Mouse (Mus musculus) CH12.LX (cell line): Measurements from ENCODE around the gene BC017158. TPM values are rescaled to one million over a fixed set of nuclear protein-coding genes. Genes with fewer than 3 reads are reported as not detected.

Experiments used
- DNase-seq: peaks from one replicate; pipeline ENCODE4 v3.0.0-alpha.2; 2013; ENCODE audit errors: extremely low read depth
- H3K27ac ChIP-seq: 2 replicates; pipeline ENCODE4 v1.5.1; 2012; ENCODE audit warnings: low read depth, mild to moderate bottlenecking, control low read depth, moderate library complexity; ENCODE audit not compliant: insufficient read depth
- H3K27me3 ChIP-seq: replicated peaks from 2 replicates; pipeline ENCODE3; 2012; ENCODE audit warnings: inconsistent platforms
- H3K36me3 ChIP-seq, 2 experiments: replicated peaks in 1 of 2; 2 replicates each; pipeline versions ENCODE3 to v1.6.1; 2012; ENCODE audit warnings: inconsistent platforms in 1 of 2, low read length in 1 of 2, mild to moderate bottlenecking in 1 of 2, mixed read lengths in 1 of 2, moderate library complexity in 1 of 2; ENCODE audit not compliant: control insufficient read depth in 1 of 2, insufficient read depth in 1 of 2
- H3K4me1 ChIP-seq, 2 experiments: 2 replicates each; pipeline ENCODE4 v1.6.1; 2012; ENCODE audit warnings: inconsistent platforms in 1 of 2, moderate library complexity in 1 of 2; ENCODE audit not compliant: insufficient read depth in 2 of 2, control insufficient read depth in 1 of 2
- H3K4me2 ChIP-seq: 2 replicates; pipeline ENCODE4 v1.6.1; 2012; ENCODE audit warnings: low read depth, mild to moderate bottlenecking, control low read depth; ENCODE audit not compliant: poor library complexity, insufficient read depth, severe bottlenecking
- H3K4me3 ChIP-seq, 3 experiments: fragments of 150-350 bp in 1 of 3; sonication (generic) in 1 of 3; replicated peaks in 1 of 3; 2 replicates each; pipeline versions ENCODE3 to v1.5.1; 2011 to 2012; ENCODE audit warnings: low read depth in 2 of 3, low read length in 2 of 3, mild to moderate bottlenecking in 2 of 3, moderate library complexity in 2 of 3, control low read depth in 1 of 3, improper control_type of control experiment in 1 of 3, inconsistent platforms in 1 of 3, mixed read lengths in 1 of 3; ENCODE audit not compliant: poor library complexity in 1 of 3
- H3K79me2 ChIP-seq: replicated peaks from 2 replicates; pipeline ENCODE4 v1.6.1; 2012; ENCODE audit warnings: mild to moderate bottlenecking, moderate library complexity; ENCODE audit not compliant: control insufficient read depth, poor library complexity, insufficient read depth, severe bottlenecking; ENCODE audit errors: extremely low read depth
- H3K9ac ChIP-seq: 2 replicates; pipeline ENCODE4 v1.6.1; 2012; ENCODE audit warnings: low read depth, mild to moderate bottlenecking, control low read depth, moderate library complexity; ENCODE audit not compliant: insufficient read depth
- H3K9me3 ChIP-seq: replicated peaks from 2 replicates; pipeline ENCODE3; 2012; ENCODE audit warnings: low read length, inconsistent platforms, mixed read lengths
- CHD1 ChIP-seq: IDR thresholded peaks from 2 replicates; pipeline ENCODE4 v1.6.1; 2012; ENCODE audit warnings: low read depth, low read length, improper control_type of control experiment, inconsistent platforms
- CHD2 ChIP-seq: IDR thresholded peaks from 2 replicates; pipeline ENCODE4 v1.6.1; 2011; ENCODE audit warnings: low read length, improper control_type of control experiment
- CTCF ChIP-seq, 2 experiments: IDR thresholded peaks in 1 of 2; conservative IDR thresholded peaks in 1 of 2; 2 replicates each; pipeline ENCODE4 v1.5.1; 2011 to 2012; ENCODE audit warnings: low read depth in 2 of 2, low read length in 2 of 2, improper control_type of control experiment in 1 of 2, inconsistent platforms in 1 of 2, mild to moderate bottlenecking in 1 of 2, moderate library complexity in 1 of 2
- EP300 ChIP-seq: IDR thresholded peaks from 2 replicates; pipeline ENCODE4 v1.6.1; 2011; ENCODE audit warnings: low read length, improper control_type of control experiment
- ETS1 ChIP-seq: conservative IDR thresholded peaks from 2 replicates; pipeline ENCODE4 v1.6.1; 2012; ENCODE audit warnings: low read depth, mild to moderate bottlenecking, inconsistent platforms, low read length, improper control_type of control experiment, moderate library complexity
- GABPA ChIP-seq: IDR thresholded peaks from 2 replicates; pipeline ENCODE4 v1.6.1; 2012; ENCODE audit warnings: low read depth, low read length, improper control_type of control experiment, inconsistent platforms; ENCODE audit not compliant: insufficient replicate concordance
- JUN ChIP-seq: IDR thresholded peaks from 2 replicates; pipeline ENCODE4 v1.6.1; 2011; ENCODE audit warnings: low read depth, mild to moderate bottlenecking, low read length, improper control_type of control experiment, moderate library complexity; ENCODE audit not compliant: insufficient read depth
- JUND ChIP-seq: conservative IDR thresholded peaks from 2 replicates; pipeline ENCODE4 v1.6.1; 2011; ENCODE audit warnings: low read depth, low read length, improper control_type of control experiment
- KAT2A ChIP-seq: IDR thresholded peaks from 2 replicates; pipeline ENCODE4 v1.6.1; 2012; ENCODE audit warnings: low read length, improper control_type of control experiment, inconsistent platforms; ENCODE audit not compliant: insufficient replicate concordance
- MAFK ChIP-seq: IDR thresholded peaks from 2 replicates; pipeline ENCODE4 v1.6.1; 2011; ENCODE audit warnings: low read length, improper control_type of control experiment; ENCODE audit not compliant: insufficient replicate concordance
- MAX ChIP-seq: IDR thresholded peaks from 2 replicates; pipeline ENCODE4 v1.6.1; 2011; ENCODE audit warnings: low read length, improper control_type of control experiment
- MAZ ChIP-seq: IDR thresholded peaks from 2 replicates; pipeline ENCODE4 v1.6.1; 2012; ENCODE audit warnings: low read depth, mild to moderate bottlenecking, inconsistent platforms, low read length, improper control_type of control experiment, moderate library complexity
- MYC ChIP-seq: IDR thresholded peaks from 2 replicates; pipeline ENCODE4 v1.6.1; 2011; ENCODE audit warnings: low read depth, mild to moderate bottlenecking, improper control_type of control experiment, low read length
- PAX5 ChIP-seq: IDR thresholded peaks from 2 replicates; pipeline ENCODE4 v1.6.1; 2012; ENCODE audit warnings: low read length, inconsistent platforms, mixed read lengths
- POLR2A ChIP-seq: IDR thresholded peaks from 2 replicates; pipeline ENCODE4 v1.6.1; 2011; ENCODE audit warnings: low read depth, mild to moderate bottlenecking, improper control_type of control experiment, low read length
- POLR2AphosphoS2 ChIP-seq: IDR thresholded peaks from 2 replicates; pipeline ENCODE4 v1.6.1; 2011; ENCODE audit warnings: low read depth, low read length, improper control_type of control experiment
- RAD21 ChIP-seq: IDR thresholded peaks from 2 replicates; pipeline ENCODE4 v1.6.1; 2011; ENCODE audit warnings: low read depth, mild to moderate bottlenecking, low read length, improper control_type of control experiment, moderate library complexity
- SMC3 ChIP-seq: IDR thresholded peaks from 2 replicates; pipeline ENCODE4 v1.6.1; 2011; ENCODE audit warnings: low read depth, low read length, improper control_type of control experiment
- TCF12 ChIP-seq: IDR thresholded peaks from 2 replicates; pipeline ENCODE4 v1.6.1; 2014; ENCODE audit warnings: low read depth, mild to moderate bottlenecking, inconsistent platforms, low read length, improper control_type of control experiment
- USF1 ChIP-seq: IDR thresholded peaks from 2 replicates; pipeline ENCODE4 v1.6.1; 2014; ENCODE audit warnings: low read depth, mild to moderate bottlenecking, inconsistent platforms, low read length, improper control_type of control experiment
- ZC3H11A ChIP-seq: IDR thresholded peaks from 2 replicates; pipeline ENCODE4 v1.6.1; 2012; ENCODE audit warnings: low read depth, mild to moderate bottlenecking, inconsistent platforms, low read length, improper control_type of control experiment
- ZKSCAN1 ChIP-seq: IDR thresholded peaks from 2 replicates; pipeline ENCODE4 v1.6.1; 2012; ENCODE audit warnings: low read depth, inconsistent platforms, low read length, improper control_type of control experiment, borderline replicate concordance
- dilution Hi-C: fragments of 300-500 bp; cut with MboI; formaldehyde crosslinking; loops from 2 replicates; pipeline ENCODE4 v1.14.3; 2020; ENCODE audit warnings: low sequenced_read_pairs; ENCODE audit not compliant: extremely low pct_unique_long_range_greater_than_20kb, extremely low pct_ligation_motif_present
- in situ Hi-C: fragments of 300-500 bp; cut with MboI; formaldehyde crosslinking; loops from 3 replicates; pipeline ENCODE4 v1.14.3; 2019; ENCODE audit warnings: low sequenced_read_pairs, low pct_ligation_motif_present, low pct_unique_long_range_greater_than_20kb, mixed read lengths
- polyA plus RNA-seq: library from polyadenylated mRNA; unstranded; fragments of >175 nt; gene quantifications from 2 replicates; pipeline ENCODE4 v1.2.1, GENCODE M21; 2012; ENCODE audit warnings: low read depth; ENCODE audit not compliant: insufficient read length
- total RNA-seq, 2 experiments: library from RNA; depleted of rRNA; stranded (reverse); fragments of 300-350 nt in 1 of 2; fragments of >200 nt in 1 of 2; gene quantifications; 2 replicates each; pipeline ENCODE4 v1.2.3; 2012 to 2014

BC017158 gene
- total and polyA plus RNA-seq, 3 experiments: 4.9 to 14.5 (median 8.1) TPM

GRCm38 (mm10) chr7:128245547-128245946, 52.4 kb downstream of the BC017158 start:
- Histone ChIP-seq H3K36me3 (peaks cover 41 to 58% of the 10 kb centered on the region in 2 experiments), H3K4me2 (no peak overlapping the region), H3K9me3 (no peaks in the 10 kb centered on the region), H3K4me1 (peaks cover 0 to 4% of the 10 kb centered on the region in 2 experiments; a peak in 1 of 4 replicates), H3K4me3 (no peak overlapping the region), H3K79me2 (no peaks in the 10 kb centered on the region), H3K27me3 (no peaks in the 10 kb centered on the region), H3K27ac (no peak overlapping the region), H3K9ac (no peak overlapping the region)
- dilution Hi-C loops: no loop called here
- DNase-seq: no peak
- in situ Hi-C loops: no loop called here
- no peak for TF ChIP-seq ZKSCAN1
- no peak for TF ChIP-seq CHD2
- no peak for TF ChIP-seq JUND
- TF ChIP-seq MAZ: no peak
- TF ChIP-seq RAD21: no peak
- TF ChIP-seq SMC3: no peak
- TF ChIP-seq POLR2AphosphoS2: no peak
- TF ChIP-seq PAX5: no peak
- no peak for TF ChIP-seq CTCF (conservative IDR thresholded peaks at IDR 0.05 in 1 of 2, IDR thresholded peaks at IDR 0.05 in 1 of 2; ENCODE audit: low read depth in 2 of 2, low read length in 2 of 2)

- in situ Hi-C loops (no loop called here), dilution Hi-C loops (no loop called here)
- Histone ChIP-seq H3K4me2 (no peak overlapping the region), H3K9ac (no peak overlapping the region), H3K27ac (no peak overlapping the region), H3K4me1 (peaks cover 2 to 15% of the 10 kb centered on the region in 2 experiments; a peak in 3 of 4 replicates), H3K27me3 (no peaks in the 10 kb centered on the region), H3K79me2 (no peaks in the 10 kb centered on the region), H3K9me3 (no peaks in the 10 kb centered on the region), H3K4me3 (no peak overlapping the region), H3K36me3 (peaks cover 51 to 65% of the 10 kb centered on the region in 2 experiments)
- TF ChIP-seq ZKSCAN1: no peak
- no peak for TF ChIP-seq GABPA
- no peak for TF ChIP-seq ETS1
- TF ChIP-seq MYC: no peak
- no peak for TF ChIP-seq MAX
- no peak for TF ChIP-seq TCF12
- TF ChIP-seq JUN: no peak
- no peak for TF ChIP-seq KAT2A
- TF ChIP-seq ZC3H11A: no peak
- TF ChIP-seq CHD1: no peak
- TF ChIP-seq POLR2A: no peak
- TF ChIP-seq SMC3: no peak
- no peak for TF ChIP-seq EP300
- no peak for TF ChIP-seq MAFK
- no peak for TF ChIP-seq PAX5
- TF ChIP-seq USF1: no peak
- no peak for TF ChIP-seq CTCF (conservative IDR thresholded peaks at IDR 0.05 in 1 of 2, IDR thresholded peaks at IDR 0.05 in 1 of 2; ENCODE audit: low read depth in 2 of 2, low read length in 2 of 2)
- no peak for TF ChIP-seq JUND
- DNase-seq: no peak
Measured at GRCm38 (mm10) chr7:128244410-128245025, 53.5 kb downstream of the BC017158 start.
